Mouse (Mus musculus): ENCODE results near the gene Plcb4.
"Not testable (repeated sequence)": the region's sequence is repeated elsewhere in the genome, so short reads cannot be mapped to it uniquely, and the experiment has no call there.

Gene Plcb4

GRCm38 (mm10) chr2:135957689-135958088 lies 298.9 kb downstream of the Plcb4 start:
- peak; percentile 25 for DNase-seq (ENCODE audit: low spot score)

GRCm38 (mm10) chr2:135958453-135958852 lies 299.6 kb downstream of the Plcb4 start:
- DNase-seq (ENCODE audit: low spot score), result no peak

- DNase-seq (ENCODE audit: low spot score), result no peak
Observed at GRCm38 (mm10) chr2:135963089-135963488, 304.3 kb downstream of the Plcb4 start.

GRCm38 (mm10) chr2:135966871-135967557 lies 308.2 kb downstream of the Plcb4 start:
- peak; percentile 22 for DNase-seq (ENCODE audit: low spot score)

GRCm38 (mm10) chr2:135968159-135968558 lies 309.3 kb downstream of the Plcb4 start:
- DNase-seq (ENCODE audit: low spot score), result no peak

GRCm38 (mm10) chr2:135970902-135971301 lies 312.1 kb downstream of the Plcb4 start:
- DNase-seq (ENCODE audit: low spot score), result no peak

- no peak for DNase-seq (ENCODE audit: low spot score)
Observed at GRCm38 (mm10) chr2:135975978-135976377, 317.2 kb downstream of the Plcb4 start.

- no peak for DNase-seq (ENCODE audit: low spot score)
Observed at GRCm38 (mm10) chr2:135978790-135979189, 320.0 kb downstream of the Plcb4 start.

GRCm38 (mm10) chr2:135980428-135980827 lies 321.6 kb downstream of the Plcb4 start:
- DNase-seq (ENCODE audit: low spot score), result no peak

GRCm38 (mm10) chr2:135983972-135984371 lies 325.2 kb downstream of the Plcb4 start:
- DNase-seq (ENCODE audit: low spot score), result no peak

GRCm38 (mm10) chr2:135985536-135986265 lies 326.9 kb downstream of the Plcb4 start:
- DNase-seq (ENCODE audit: low spot score), result peak; percentile 5

GRCm38 (mm10) chr2:135988475-135988874 lies 329.7 kb downstream of the Plcb4 start:
- not testable (repeated sequence) for DNase-seq (ENCODE audit: low spot score)

GRCm38 (mm10) chr2:135990686-135991085 lies 331.9 kb downstream of the Plcb4 start:
- DNase-seq (ENCODE audit: low spot score), result not testable (repeated sequence)

GRCm38 (mm10) chr2:135993314-135993713 lies 334.5 kb downstream of the Plcb4 start:
- no peak for DNase-seq (ENCODE audit: low spot score)

GRCm38 (mm10) chr2:135995196-135995595 lies 336.4 kb downstream of the Plcb4 start:
- no peak for DNase-seq (ENCODE audit: low spot score)

- DNase-seq (ENCODE audit: low spot score), result no peak
Observed at GRCm38 (mm10) chr2:135996936-135997335, 338.1 kb downstream of the Plcb4 start.

GRCm38 (mm10) chr2:135997361-135998150 lies 338.7 kb downstream of the Plcb4 start:
- no peak for DNase-seq (ENCODE audit: low spot score)

- DNase-seq (ENCODE audit: low spot score), result no peak
Observed at GRCm38 (mm10) chr2:135998886-135999285, 340.1 kb downstream of the Plcb4 start.

- no peak for DNase-seq (ENCODE audit: low spot score)
Observed at GRCm38 (mm10) chr2:135999361-135999760, 340.6 kb downstream of the Plcb4 start.

- no peak for DNase-seq (ENCODE audit: low spot score)
Observed at GRCm38 (mm10) chr2:136000933-136001332, 342.1 kb downstream of the Plcb4 start.

- no peak for DNase-seq (ENCODE audit: low spot score)
Observed at GRCm38 (mm10) chr2:136002118-136002517, 343.3 kb downstream of the Plcb4 start.

- DNase-seq (ENCODE audit: low spot score), result no peak
Observed at GRCm38 (mm10) chr2:136003836-136004235, 345.0 kb downstream of the Plcb4 start.

GRCm38 (mm10) chr2:136006280-136006679 lies 347.5 kb downstream of the Plcb4 start:
- DNase-seq (ENCODE audit: low spot score), result no peak
